In the genomic region with DNA sequence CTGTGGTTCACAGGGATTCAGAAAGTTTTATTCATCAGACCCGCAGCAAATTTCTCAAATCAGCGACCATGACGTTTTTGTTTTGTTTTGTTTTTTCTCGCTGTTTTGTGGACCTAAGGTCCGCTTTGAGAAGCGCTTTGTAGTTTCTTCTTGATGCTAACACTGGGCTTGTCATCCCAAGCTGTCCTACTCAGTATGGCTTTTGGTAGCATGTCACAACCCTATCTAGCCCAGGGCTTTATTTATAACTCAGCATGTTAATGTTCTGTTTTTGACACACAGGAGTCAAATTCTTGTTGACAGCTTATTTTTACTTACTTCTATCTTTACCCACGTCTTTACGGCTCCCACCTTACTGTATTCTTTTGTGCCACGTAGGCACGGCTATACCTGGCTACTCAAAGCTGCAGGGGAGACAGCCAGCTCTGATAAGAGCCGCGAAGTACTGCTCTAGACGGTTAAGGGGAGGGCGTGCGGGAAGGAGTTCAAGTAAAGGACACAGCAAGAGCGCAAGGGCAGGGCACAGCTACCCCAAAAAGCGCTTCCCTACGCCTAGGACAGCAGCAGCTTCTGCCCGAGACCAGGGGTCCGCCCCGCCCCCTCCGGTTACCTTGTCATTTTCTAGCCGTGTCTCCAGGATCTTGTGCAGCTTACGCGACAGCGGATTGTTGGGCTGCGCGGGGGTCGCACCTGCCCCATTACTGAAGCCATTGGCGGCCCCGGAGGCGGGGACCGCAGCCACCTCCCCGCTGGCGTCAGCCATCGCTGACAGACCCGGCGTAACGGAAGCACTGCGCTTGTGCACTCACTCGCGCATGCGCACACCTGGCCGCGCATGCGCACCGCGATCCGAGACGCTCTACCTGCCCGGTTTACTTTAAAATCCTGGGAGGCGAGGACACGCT, we compare ENCODE assay signal across 7 mouse cellular contexts. TPM values are rescaled to one million over a fixed set of nuclear protein-coding genes. Genes with fewer than 3 reads are reported as not detected.
DNase-seq lines count a peak whose midpoint lies in the region; ATAC-seq lines count a peak whose summit lies in the region.

Gene Cog6, minus strand, starts transcription at position 802 of the 905 bp plus-strand sequence.

- no peaks in the 10 kb centered on the region for H3K9me3 ChIP-seq in intestine, embryonic 15.5 days
- H3K9me3 ChIP-seq in midbrain, embryonic 10.5 days (replicated peaks): no peaks in the 10 kb centered on the region

- DNase-seq in adrenal gland, adult 18-20 months (ENCODE audit: low spot score in 2 of 2): peak; percentile 72 to 76
- DNase-seq in embryo, embryonic 11 days: peak; percentile 91
- peak; percentile 77 to 79 for DNase-seq in gastrocnemius, postnatal 36 days
- DNase-seq in left cerebral cortex, postnatal 25 days (ENCODE audit: low spot score in 2 of 2): peak; percentile 81 to 90
- DNase-seq in midbrain, embryonic 10.5 days (ENCODE audit: low spot score): peak; percentile 83
- DNase-seq in right cerebral cortex, postnatal 4 days: peak; percentile 84

- no peaks in the 10 kb centered on the region for H3K27me3 ChIP-seq in intestine, embryonic 15.5 days (replicated peaks)
- no peaks in the 10 kb centered on the region for H3K27me3 ChIP-seq in midbrain, embryonic 10.5 days (ENCODE audit: low read depth, poor library complexity, severe bottlenecking)

- WGBS in intestine, embryonic 15.5 days: 4% methylated on average over 53 of the region's 53 CpGs
- WGBS in midbrain, embryonic 10.5 days: 8% methylated on average over 53 of the region's 53 CpGs

- H3K36me3 ChIP-seq in intestine, embryonic 15.5 days: peaks cover 3% of the 10 kb centered on the region; the same call in 1 of the 2 replicates
- peaks cover 23% of the 10 kb centered on the region for H3K36me3 ChIP-seq in midbrain, embryonic 10.5 days

- peak; percentile 96 for ATAC-seq in intestine, embryonic 15.5 days

- intact Hi-C loops in gastrocnemius, postnatal 36 days (cut with DNase I): no loop called here
- intact Hi-C loops in left cerebral cortex, postnatal 25 days (cut with DNase I): no loop called here

- 0 out of 2 replicates have a peak, but pooled peaks cover 4% of the 10 kb centered on the region for H3K4me1 ChIP-seq in intestine, embryonic 15.5 days (replicated peaks)
- H3K4me1 ChIP-seq in midbrain, embryonic 10.5 days: peaks cover 13% of the 10 kb centered on the region

- 0 out of 2 replicates have a peak within 1 kb of the TSS, but pooled peaks have one; percentile 7 for H3K27ac ChIP-seq in intestine, embryonic 15.5 days
- H3K27ac ChIP-seq in midbrain, embryonic 10.5 days (replicated peaks): peak within 1 kb of the TSS; percentile 90

- peak within 1 kb of the TSS; percentile 78 for H3K4me2 ChIP-seq in intestine, embryonic 15.5 days (replicated peaks)

- peak within 1 kb of the TSS; percentile 78 for H3K4me3 ChIP-seq in intestine, embryonic 15.5 days (replicated peaks)
- peak within 1 kb of the TSS; percentile 92 for H3K4me3 ChIP-seq in midbrain, embryonic 10.5 days

- peak within 1 kb of the TSS; percentile 79 for H3K9ac ChIP-seq in intestine, embryonic 15.5 days

RNA-seq across cellular contexts. Expression of gene Cog6, which starts in this region (rescaled TPM):
- total RNA-seq in adrenal gland, adult 18-20 months (2021): 10 to 100 TPM; 31.1 to 33.8 TPM
- 10 to 100 TPM; 34.8 to 36.3 TPM for total RNA-seq in gastrocnemius, postnatal 36 days (2021)
- 35.7 and 38.6 TPM in 2 replicates for polyA plus RNA-seq in intestine, embryonic 15.5 days (2015; fragmentation: Nextera tagmentation; extraction: Ambion mirVana)
- total RNA-seq in left cerebral cortex, postnatal 25 days (2021): 10 to 100 TPM; 39.6 to 40.3 TPM
- polyA plus RNA-seq in midbrain, embryonic 10.5 days (2016; fragmentation: Nextera tagmentation; extraction: Ambion mirVana): 38.9 and 45.7 TPM in 2 replicates

Comparison
In these comparisons a context has a peak if more than half of its experiments do, and no peak if none do; other contexts are left out.
1. Peak in every context shown above with its lines: DNase-seq, ATAC-seq, H3K4me3 ChIP-seq and H3K27ac ChIP-seq.